Mouse (Mus musculus) thymus, postnatal 14 days (tissue): ENCODE measurements around the gene Mgst1.

ENCODE experiments used
- DNase-seq: peaks from one replicate; pipeline ENCODE4 v3.0.0; 2021

Gene Mgst1

GRCm38 (mm10) chr6:138139930-138140329, at the start of gene Mgst1:
Mgst1 (plus strand) TSS chr6:138140316.
- DNase-seq: no peak

- DNase-seq: no peak
Observed at GRCm38 (mm10) chr6:138092432-138092831, 47.7 kb upstream of the Mgst1 start.

- DNase-seq: no peak
Observed at GRCm38 (mm10) chr6:138095060-138095459, 45.1 kb upstream of the Mgst1 start.

- DNase-seq: no peak
Observed at GRCm38 (mm10) chr6:138099646-138100045, 40.5 kb upstream of the Mgst1 start.

GRCm38 (mm10) chr6:138101843-138102242, 38.3 kb upstream of the Mgst1 start:
- DNase-seq: no peak

- no peak for DNase-seq
Observed at GRCm38 (mm10) chr6:138102940-138103339, 37.2 kb upstream of the Mgst1 start.

GRCm38 (mm10) chr6:138104559-138104958, 35.6 kb upstream of the Mgst1 start:
- no peak for DNase-seq

GRCm38 (mm10) chr6:138117496-138117895, 22.6 kb upstream of the Mgst1 start:
- no peak for DNase-seq

GRCm38 (mm10) chr6:138128392-138129335, 11.5 kb upstream of the Mgst1 start:
- DNase-seq: no peak

GRCm38 (mm10) chr6:138130541-138130940, 9.6 kb upstream of the Mgst1 start:
- no peak for DNase-seq

- no peak for DNase-seq
Observed at GRCm38 (mm10) chr6:138140336-138140735, 220 bp downstream of the Mgst1 start.

- no peak for DNase-seq
Observed at GRCm38 (mm10) chr6:138141111-138141592, 1.0 kb downstream of the Mgst1 start.

- DNase-seq: no peak
Observed at GRCm38 (mm10) chr6:138142604-138143003, 2.5 kb downstream of the Mgst1 start.

- no peak for DNase-seq
Observed at GRCm38 (mm10) chr6:138143450-138143849, 3.3 kb downstream of the Mgst1 start.

GRCm38 (mm10) chr6:138153111-138153510, 13.0 kb downstream of the Mgst1 start:
- DNase-seq: peak; percentile 31

- no peak for DNase-seq
Observed at GRCm38 (mm10) chr6:138163920-138164319, 23.8 kb downstream of the Mgst1 start.

GRCm38 (mm10) chr6:138171480-138172224, 31.5 kb downstream of the Mgst1 start:
- DNase-seq: no peak
